Mouse (Mus musculus) forebrain, embryonic 16.5 days (tissue): ENCODE measurements around the gene Gm4513. TPM values are rescaled to one million over a fixed set of nuclear protein-coding genes. Genes with fewer than 3 reads are reported as not detected.
"Not testable (repeated sequence)": the region's sequence is repeated elsewhere in the genome, so short reads cannot be mapped to it uniquely, and the experiment has no call there.

Experiments used
- ATAC-seq: fragments of 200-750 bp; cut with Nextera tagmentation; 2 replicates; pipeline ENCODE4 v1.8.0; 2017; ENCODE audit warnings: mild to moderate bottlenecking, moderate library complexity
- H3K27ac ChIP-seq: fragments of 300-500 bp; sonication (generic); 2 replicates; pipeline ENCODE4 v1.5.1; 2014; ENCODE audit warnings: low read length, control low read depth
- H3K27me3 ChIP-seq: fragments of 300-500 bp; sonication (generic); replicated peaks from 2 replicates; pipeline ENCODE4 v1.6.1; 2014; ENCODE audit warnings: low read length; ENCODE audit not compliant: control insufficient read depth, insufficient read depth
- H3K36me3 ChIP-seq: fragments of 300-500 bp; sonication (generic); 2 replicates; pipeline ENCODE4 v1.6.1; 2014; ENCODE audit not compliant: control insufficient read depth, insufficient read depth
- H3K4me1 ChIP-seq: fragments of 300-500 bp; sonication (generic); replicated peaks from 2 replicates; pipeline ENCODE4 v1.6.1; 2014; ENCODE audit warnings: low read length; ENCODE audit not compliant: control insufficient read depth, insufficient read depth
- H3K4me2 ChIP-seq: fragments of 300-500 bp; sonication (generic); 2 replicates; pipeline ENCODE4 v1.6.1; 2014; ENCODE audit warnings: mild to moderate bottlenecking, low read length, control low read depth
- H3K4me3 ChIP-seq: fragments of 300-500 bp; sonication (generic); replicated peaks from 2 replicates; pipeline ENCODE4 v1.5.1; 2014; ENCODE audit warnings: mild to moderate bottlenecking, low read length, control low read depth
- H3K9ac ChIP-seq: fragments of 300-500 bp; sonication (generic); replicated peaks from 2 replicates; pipeline ENCODE4 v1.6.1; 2014; ENCODE audit warnings: low read depth, low read length, control low read depth
- H3K9me3 ChIP-seq: fragments of 300-500 bp; sonication (generic); 2 replicates; pipeline ENCODE4 v1.6.1; 2016; ENCODE audit warnings: low read length; ENCODE audit not compliant: control insufficient read depth
- WGBS: fragments of 180-500 bp; shearing (Covaris S2); extraction: QIAGEN DNeasy Blood & Tissue Kit; methylation state at CpG from one replicate; pipeline ENCODE4 v1.1.7; 2014; 5-methylcytosine and 5-hydroxymethylcytosine counted together
- polyA plus RNA-seq: library from polyadenylated mRNA; unstranded; fragments of >200 nt; fragmentation: Nextera tagmentation; extraction: Ambion mirVana; gene quantifications from 2 replicates; pipeline ENCODE4 v1.2.1, GENCODE M21; 2015

Gene Gm4513
- not detected in 2 replicates for polyA plus RNA-seq

DNA sequence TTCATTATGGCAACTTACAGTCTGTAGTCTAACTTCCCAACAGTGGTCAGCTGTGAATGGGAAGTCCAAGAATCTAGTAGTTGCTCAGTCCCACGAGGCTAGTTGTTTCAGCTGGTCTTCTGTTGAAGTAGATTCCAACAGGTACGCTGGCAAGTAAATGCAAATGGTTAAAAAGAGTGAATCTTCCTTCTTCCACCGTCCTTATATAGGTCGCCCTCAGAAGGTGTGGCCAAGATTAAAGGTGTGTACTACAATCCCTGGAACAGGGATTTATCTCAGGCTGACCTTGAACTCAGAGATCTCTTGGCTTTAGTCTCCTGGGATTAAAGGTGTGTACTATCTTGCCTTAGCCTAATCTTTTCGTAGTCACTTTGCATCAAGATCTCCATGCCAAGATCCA lies at the start of gene Gm4513:
Gene Gm4513 (minus strand): TSS at position 101 of the 400 bp plus-strand sequence.
- H3K27me3 ChIP-seq, ATAC-seq, H3K9ac ChIP-seq, H3K27ac ChIP-seq, H3K36me3 ChIP-seq, H3K9me3 ChIP-seq, H3K4me2 ChIP-seq, H3K4me1 ChIP-seq, H3K4me3 ChIP-seq: not testable (repeated sequence)
- WGBS: 77% methylated on average over 3 of the region's 5 CpGs

DNA sequence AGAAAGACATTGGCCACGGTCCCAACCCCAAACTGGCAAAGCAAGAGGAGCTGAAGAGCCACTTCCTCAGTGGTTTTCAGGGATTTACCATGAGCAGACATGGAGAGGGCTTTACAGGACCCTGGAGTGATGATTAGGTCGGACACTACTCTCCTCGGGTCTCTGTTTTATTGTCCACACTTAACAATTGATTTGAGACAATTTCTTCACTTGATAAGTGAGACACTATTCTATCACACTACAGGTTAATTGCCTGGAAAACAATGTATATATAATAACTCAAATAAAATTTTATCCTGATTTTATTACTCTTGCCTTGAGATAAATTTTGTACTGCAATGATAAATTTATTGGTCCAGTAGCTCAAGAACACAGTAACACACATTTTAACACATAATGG lies 22.7 kb downstream of the Gm4513 start, which contains the start of gene Gm4141:
Gene Gm4141 (minus strand): TSS at position 101 of the 400 bp plus-strand sequence.
- ATAC-seq, H3K4me2 ChIP-seq, H3K27ac ChIP-seq, H3K9ac ChIP-seq, H3K36me3 ChIP-seq, H3K9me3 ChIP-seq, H3K27me3 ChIP-seq, H3K4me1 ChIP-seq, H3K4me3 ChIP-seq: not testable (repeated sequence)
- WGBS: no CpG with 5 or more reads among the region's 3 CpGs

DNA sequence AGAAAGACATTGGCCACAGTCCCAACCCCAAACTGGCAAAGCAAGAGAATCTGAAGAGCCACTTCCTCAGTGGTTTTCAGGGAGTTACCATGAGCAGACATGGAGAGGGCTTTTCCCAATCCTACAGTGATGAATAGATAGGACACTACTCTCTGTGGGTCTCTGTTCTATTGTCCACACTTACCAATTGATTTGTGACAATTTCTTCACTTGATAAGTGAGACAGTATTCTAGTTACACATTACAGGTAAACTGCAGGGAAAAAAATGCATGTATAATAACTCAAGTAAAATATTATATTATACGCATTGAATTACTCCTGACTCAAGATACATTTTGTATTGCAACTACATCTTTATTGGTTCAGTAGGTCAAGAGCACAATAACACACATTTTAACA lies 53.2 kb downstream of the Gm4513 start, which contains the start of gene Gm5726:
Gene Gm5726 (minus strand): TSS at position 101 of the 400 bp plus-strand sequence.
- not testable (repeated sequence) for ATAC-seq, H3K9me3 ChIP-seq
- no CpG with 5 or more reads among the region's 1 CpGs for WGBS

More for the DNA sequence above, 53.2 kb downstream of the Gm4513 start, which contains the start of gene Gm5726:
- H3K27me3 ChIP-seq, H3K27ac ChIP-seq, H3K9ac ChIP-seq, H3K4me2 ChIP-seq, H3K4me1 ChIP-seq, H3K36me3 ChIP-seq, H3K4me3 ChIP-seq: not testable (repeated sequence)

Other genes starting within 250 kb of the Gm4513 start
- not detected in 2 replicates for gene Gm5728, start 223.6 kb downstream of the Gm4513 start, polyA plus RNA-seq
- not detected in 2 replicates for gene Vmn1r100, start 181.1 kb downstream of the Gm4513 start, polyA plus RNA-seq
- gene Vmn1r101, start 156.4 kb downstream of the Gm4513 start, polyA plus RNA-seq: not detected in 2 replicates
- not detected in 2 replicates for gene Gm10670, start 124.1 kb downstream of the Gm4513 start, polyA plus RNA-seq
- gene Vmn1r103, start 88.5 kb downstream of the Gm4513 start, polyA plus RNA-seq: not detected in 2 replicates
- gene Vmn1r104, start 65.2 kb downstream of the Gm4513 start, polyA plus RNA-seq: not detected in 2 replicates
- not detected in 2 replicates for gene Gm5726, start 53.3 kb downstream of the Gm4513 start, polyA plus RNA-seq
- not detected in 2 replicates for gene Gm4141, start 22.8 kb downstream of the Gm4513 start, polyA plus RNA-seq
- gene Vmn1r107, start 69.9 kb upstream of the Gm4513 start, polyA plus RNA-seq: not detected in 2 replicates
- gene Vmn1r111, start 104.2 kb upstream of the Gm4513 start, polyA plus RNA-seq: not detected in 2 replicates
- gene Gm10668, start 131.6 kb upstream of the Gm4513 start, polyA plus RNA-seq: not detected in 2 replicates
- not detected in 2 replicates for gene Vmn1r112, start 172.2 kb upstream of the Gm4513 start, polyA plus RNA-seq
- gene Vmn1r113, start 188.3 kb upstream of the Gm4513 start, polyA plus RNA-seq: not detected in 2 replicates
- not detected in 2 replicates for gene Vmn1r114, start 213.2 kb upstream of the Gm4513 start, polyA plus RNA-seq
- not detected in 2 replicates for gene Vmn1r115, start 246.0 kb upstream of the Gm4513 start, polyA plus RNA-seq